Mouse (Mus musculus) forebrain, embryonic 16.5 days (tissue): ENCODE measurements around the gene Kdm5c. TPM values are rescaled to one million over a fixed set of nuclear protein-coding genes. Genes with fewer than 3 reads are reported as not detected.

Experiments used
- ATAC-seq: fragments of 200-750 bp; cut with Nextera tagmentation; 2 replicates; pipeline ENCODE4 v1.8.0; 2017; ENCODE audit warnings: mild to moderate bottlenecking, moderate library complexity
- H3K27ac ChIP-seq: fragments of 300-500 bp; sonication (generic); 2 replicates; pipeline ENCODE4 v1.5.1; 2014; ENCODE audit warnings: low read length, control low read depth
- H3K27me3 ChIP-seq: fragments of 300-500 bp; sonication (generic); replicated peaks from 2 replicates; pipeline ENCODE4 v1.6.1; 2014; ENCODE audit warnings: low read length; ENCODE audit not compliant: control insufficient read depth, insufficient read depth
- H3K36me3 ChIP-seq: fragments of 300-500 bp; sonication (generic); 2 replicates; pipeline ENCODE4 v1.6.1; 2014; ENCODE audit not compliant: control insufficient read depth, insufficient read depth
- H3K4me1 ChIP-seq: fragments of 300-500 bp; sonication (generic); replicated peaks from 2 replicates; pipeline ENCODE4 v1.6.1; 2014; ENCODE audit warnings: low read length; ENCODE audit not compliant: control insufficient read depth, insufficient read depth
- H3K4me2 ChIP-seq: fragments of 300-500 bp; sonication (generic); 2 replicates; pipeline ENCODE4 v1.6.1; 2014; ENCODE audit warnings: mild to moderate bottlenecking, low read length, control low read depth
- H3K4me3 ChIP-seq: fragments of 300-500 bp; sonication (generic); replicated peaks from 2 replicates; pipeline ENCODE4 v1.5.1; 2014; ENCODE audit warnings: mild to moderate bottlenecking, low read length, control low read depth
- H3K9ac ChIP-seq: fragments of 300-500 bp; sonication (generic); replicated peaks from 2 replicates; pipeline ENCODE4 v1.6.1; 2014; ENCODE audit warnings: low read depth, low read length, control low read depth
- H3K9me3 ChIP-seq: fragments of 300-500 bp; sonication (generic); 2 replicates; pipeline ENCODE4 v1.6.1; 2016; ENCODE audit warnings: low read length; ENCODE audit not compliant: control insufficient read depth
- WGBS: fragments of 180-500 bp; shearing (Covaris S2); extraction: QIAGEN DNeasy Blood & Tissue Kit; methylation state at CpG from one replicate; pipeline ENCODE4 v1.1.7; 2014; 5-methylcytosine and 5-hydroxymethylcytosine counted together
- polyA plus RNA-seq: library from polyadenylated mRNA; unstranded; fragments of >200 nt; fragmentation: Nextera tagmentation; extraction: Ambion mirVana; gene quantifications from 2 replicates; pipeline ENCODE4 v1.2.1, GENCODE M21; 2015

Kdm5c gene
- polyA plus RNA-seq, 1 experiment from 2014 or later, result 38.3 TPM

GRCm38 (mm10) chrX:152323584-152323983 is 90.8 kb downstream of the Kdm5c start:
- Histone ChIP-seq H3K9me3 (no peaks in the 10 kb centered on the region), H3K27ac (no peak overlapping the region), H3K27me3 (peaks cover 12% of the 10 kb centered on the region; the same call in 1 of the 2 replicates), H3K4me1 (peaks cover 3% of the 10 kb centered on the region; the same call in 1 of the 2 replicates), H3K4me3 (no peak overlapping the region), H3K36me3 (no peaks in the 10 kb centered on the region), H3K9ac (no peak overlapping the region), H3K4me2 (no peak overlapping the region)
- no peak for ATAC-seq
- 90% methylated on average over 1 of the region's 1 CpGs for WGBS

Other genes starting within 250 kb of the Kdm5c start
- gene Hsd17b10, start 231.2 kb upstream of the Kdm5c start, polyA plus RNA-seq, result 120 and 123 TPM in 2 replicates
- 1.7 and 2.6 TPM in 2 replicates for gene Ribc1, start 216.7 kb upstream of the Kdm5c start, polyA plus RNA-seq
- gene Smc1a, start 216.6 kb upstream of the Kdm5c start, polyA plus RNA-seq, result 99.2 and 109 TPM in 2 replicates
- 4.1 and 5.8 TPM in 2 replicates for gene Iqsec2, start 88.8 kb upstream of the Kdm5c start, polyA plus RNA-seq
- 27.3 and 35.1 TPM in 2 replicates for gene Kantr, start 94.5 kb downstream of the Kdm5c start, polyA plus RNA-seq
- 49.2 and 60.6 TPM in 2 replicates for gene Tspyl2, start 109.4 kb downstream of the Kdm5c start, polyA plus RNA-seq
- gene Gpr173, start 135.7 kb downstream of the Kdm5c start, polyA plus RNA-seq, result 10.1 and 11.1 TPM in 2 replicates